Mouse (Mus musculus): Measurements from ENCODE around the gene Prph. TPM values are rescaled to one million over a fixed set of nuclear protein-coding genes. Genes with fewer than 3 reads are reported as not detected.
"Not testable (repeated sequence)": the region's sequence is repeated elsewhere in the genome, so short reads cannot be mapped to it uniquely, and the experiment has no call there.

The Prph gene
- polyA plus RNA-seq, 1 experiment from 2014 or later = 0.91 TPM

GRCm38 (mm10) chr15:99074600-99075333 is 19.8 kb downstream of the Prph start:
- Histone ChIP-seq H3K4me2 (peak overlapping the region; percentile 87), H3K27me3 (ENCODE audit: insufficient read depth, low read length) (no peaks in the 10 kb centered on the region), H3K27ac (ENCODE audit: low read depth) (peak overlapping the region; percentile 97), H3K4me3 (ENCODE audit: low read depth, low read length) (peak overlapping the region; percentile 53), H3K36me3 (ENCODE audit: insufficient read depth) (peaks cover 29% of the 10 kb centered on the region), H3K9me3 (ENCODE audit: low read depth, low read length) (no peaks in the 10 kb centered on the region), H3K4me1 (ENCODE audit: insufficient read depth) (peaks cover 6% of the 10 kb centered on the region), H3K9ac (peak overlapping the region; percentile 77)
- TF ChIP-seq CTCF (IDR thresholded peaks at IDR 0.05; ENCODE audit: low read depth) = no peak
- peak; percentile 100 for DNase-seq
- peak; percentile 99 for ATAC-seq (ENCODE audit: insufficient read depth)
- under 1% methylated on average over 44 of the region's 44 CpGs for WGBS

GRCm38 (mm10) chr15:99076011-99076410 is 21.0 kb downstream of the Prph start:
- H3K4me1 ChIP-seq (ENCODE audit: insufficient read depth); H3K27ac ChIP-seq (ENCODE audit: low read depth); H3K9me3 ChIP-seq (ENCODE audit: low read depth, low read length); DNase-seq; H3K27me3 ChIP-seq (ENCODE audit: insufficient read depth, low read length); H3K9ac ChIP-seq; ATAC-seq (ENCODE audit: insufficient read depth): not testable (repeated sequence)
- Histone ChIP-seq H3K4me2 (peak overlapping the region; percentile 87), H3K36me3 (ENCODE audit: insufficient read depth) (peaks cover 41% of the 10 kb centered on the region), H3K4me3 (ENCODE audit: low read depth, low read length) (peak overlapping the region; percentile 53)
- WGBS = 98% methylated on average over 3 of the region's 3 CpGs

- Histone ChIP-seq H3K4me1 (ENCODE audit: insufficient read depth) (peaks cover 6% of the 10 kb centered on the region), H3K36me3 (ENCODE audit: insufficient read depth) (peaks cover 62% of the 10 kb centered on the region), H3K4me3 (ENCODE audit: low read depth, low read length) (no peak overlapping the region), H3K9ac (no peak overlapping the region), H3K9me3 (ENCODE audit: low read depth, low read length) (no peaks in the 10 kb centered on the region), H3K27ac (ENCODE audit: low read depth) (no peak overlapping the region), H3K27me3 (ENCODE audit: insufficient read depth, low read length) (no peaks in the 10 kb centered on the region), H3K4me2 (no peak overlapping the region)
- no peak for TF ChIP-seq CTCF (IDR thresholded peaks at IDR 0.05; ENCODE audit: low read depth)
- WGBS = 69% methylated on average over 15 of the region's 15 CpGs
- ATAC-seq (ENCODE audit: insufficient read depth) (no peak), DNase-seq (no peak)
Measured at GRCm38 (mm10) chr15:99078181-99078910, 23.4 kb downstream of the Prph start.

GRCm38 (mm10) chr15:99079804-99080203 is 24.8 kb downstream of the Prph start:
- TF ChIP-seq CTCF (IDR thresholded peaks at IDR 0.05; ENCODE audit: low read depth) = 0 out of 2 replicates have a peak, but pooled peaks have one; percentile 8
- ATAC-seq (ENCODE audit: insufficient read depth) (no peak), DNase-seq (no peak)
- Histone ChIP-seq H3K4me3 (ENCODE audit: low read depth, low read length) (no peak overlapping the region), H3K9me3 (ENCODE audit: low read depth, low read length) (no peaks in the 10 kb centered on the region), H3K27ac (ENCODE audit: low read depth) (no peak overlapping the region), H3K27me3 (ENCODE audit: insufficient read depth, low read length) (peaks cover 12% of the 10 kb centered on the region; the same call in 1 of the 2 replicates), H3K4me1 (ENCODE audit: insufficient read depth) (peaks cover 6% of the 10 kb centered on the region), H3K36me3 (ENCODE audit: insufficient read depth) (peaks cover 62% of the 10 kb centered on the region), H3K9ac (no peak overlapping the region), H3K4me2 (no peak overlapping the region)
- WGBS = 74% methylated on average over 3 of the region's 3 CpGs

- no peak for ATAC-seq (ENCODE audit: insufficient read depth)
Measured at GRCm38 (mm10) chr15:99082322-99082721, 27.3 kb downstream of the Prph start.

GRCm38 (mm10) chr15:99082840-99083239 is 27.9 kb downstream of the Prph start:
- H3K4me1 ChIP-seq (ENCODE audit: insufficient read depth) = no peaks in the 10 kb centered on the region
- peaks cover 48% of the 10 kb centered on the region for H3K36me3 ChIP-seq (ENCODE audit: insufficient read depth)
- no peaks in the 10 kb centered on the region for H3K9me3 ChIP-seq (ENCODE audit: low read depth, low read length)
- no peak for ATAC-seq (ENCODE audit: insufficient read depth)
- H3K4me2 ChIP-seq = no peak overlapping the region
- H3K27ac ChIP-seq (ENCODE audit: low read depth) = no peak overlapping the region
- DNase-seq = no peak
- H3K9ac ChIP-seq = no peak overlapping the region
- peaks cover 41% of the 10 kb centered on the region for H3K27me3 ChIP-seq (ENCODE audit: insufficient read depth, low read length)
- TF ChIP-seq CTCF (IDR thresholded peaks at IDR 0.05; ENCODE audit: low read depth) = no peak
- no peak overlapping the region for H3K4me3 ChIP-seq (ENCODE audit: low read depth, low read length)
- 89% methylated on average over 16 of the region's 16 CpGs for WGBS

More at GRCm38 (mm10) chr15:99082322-99082721, 27.3 kb downstream of the Prph start:
- 94% methylated on average over 12 of the region's 12 CpGs for WGBS
- Histone ChIP-seq H3K9ac (no peak overlapping the region), H3K9me3 (ENCODE audit: low read depth, low read length) (no peaks in the 10 kb centered on the region), H3K36me3 (ENCODE audit: insufficient read depth) (peaks cover 53% of the 10 kb centered on the region), H3K4me1 (ENCODE audit: insufficient read depth) (no peaks in the 10 kb centered on the region), H3K27ac (ENCODE audit: low read depth) (no peak overlapping the region), H3K27me3 (ENCODE audit: insufficient read depth, low read length) (peaks cover 36% of the 10 kb centered on the region), H3K4me2 (no peak overlapping the region), H3K4me3 (ENCODE audit: low read depth, low read length) (no peak overlapping the region)
- DNase-seq = no peak
- no peak for TF ChIP-seq CTCF (IDR thresholded peaks at IDR 0.05; ENCODE audit: low read depth)

- Histone ChIP-seq H3K27me3 (ENCODE audit: insufficient read depth, low read length) (peaks cover 45% of the 10 kb centered on the region), H3K9ac (no peak overlapping the region), H3K4me1 (ENCODE audit: insufficient read depth) (no peaks in the 10 kb centered on the region), H3K4me2 (no peak overlapping the region), H3K36me3 (ENCODE audit: insufficient read depth) (peaks cover 44% of the 10 kb centered on the region), H3K9me3 (ENCODE audit: low read depth, low read length) (no peaks in the 10 kb centered on the region), H3K4me3 (ENCODE audit: low read depth, low read length) (no peak overlapping the region), H3K27ac (ENCODE audit: low read depth) (no peak overlapping the region)
- peak; percentile 70 for TF ChIP-seq CTCF (IDR thresholded peaks at IDR 0.05; ENCODE audit: low read depth)
- DNase-seq (peak; percentile 79), ATAC-seq (ENCODE audit: insufficient read depth) (no peak)
- 70% methylated on average over 9 of the region's 9 CpGs for WGBS
Measured at GRCm38 (mm10) chr15:99083258-99083657, 28.3 kb downstream of the Prph start.
